ENCODE assay signal across 22 mouse cellular contexts in genomic region chr7:127255965-127256364, GRCm38 (mm10). TPM values are rescaled to one million over a fixed set of nuclear protein-coding genes. Genes with fewer than 3 reads are reported as not detected.
DNase-seq lines count a peak whose midpoint lies in the region; ATAC-seq lines count a peak whose summit lies in the region.
"Had no signal": no experiment of that assay in that cellular context is flagged by ENCODE, and none has a peak within 500 bp of the region (broad histone marks: within the 10 kb centered on the region; RNA-seq: fewer than 3 reads in every experiment).

No protein-coding gene starts in this region.

- intact Hi-C loops in heart, postnatal 25 days (cut with DNase I), result loop anchor here (5.0 kb wide), 1 partner anchor 216 kb away; no protein-coding TSS in a partner anchor

- H3K36me3 ChIP-seq in liver, embryonic 12.5 days, result peaks cover 21% of the 10 kb centered on the region
- peaks cover 20% of the 10 kb centered on the region for H3K36me3 ChIP-seq in liver, embryonic 13.5 days

- no peak overlapping the region; the same call in none of the 2 replicates for H3K9ac ChIP-seq in liver, embryonic 12.5 days
- peak overlapping the region; percentile 82; the same call in 1 of the 2 replicates for H3K9ac ChIP-seq in liver, embryonic 13.5 days
- H3K9ac ChIP-seq: embryonic facial prominence, embryonic 12.5 days; forebrain, embryonic 13.5 days; forebrain, embryonic 15.5 days; forebrain, postnatal 0 days had no signal

- no peaks in the 10 kb centered on the region for H3K9me3 ChIP-seq in liver, embryonic 12.5 days (replicated peaks)
- no peaks in the 10 kb centered on the region for H3K9me3 ChIP-seq in liver, embryonic 13.5 days (replicated peaks)
- H3K9me3 ChIP-seq: embryonic facial prominence, embryonic 10.5 days; embryonic facial prominence, embryonic 12.5 days; forebrain, embryonic 13.5 days; forebrain, embryonic 15.5 days had no signal

- WGBS in liver, embryonic 12.5 days (ENCODE audit: insufficient replicate concordance), result 58% methylated on average over 2 of the region's 2 CpGs
- 19% methylated on average over 2 of the region's 2 CpGs for WGBS in liver, embryonic 13.5 days (ENCODE audit: insufficient replicate concordance)

- H3K4me3 ChIP-seq in liver, embryonic 12.5 days, result no peak overlapping the region
- no peak overlapping the region for H3K4me3 ChIP-seq in liver, embryonic 13.5 days (replicated peaks)
- H3K4me3 ChIP-seq: embryonic facial prominence, embryonic 12.5 days; forebrain, embryonic 13.5 days; forebrain, embryonic 15.5 days had no signal

- peaks cover 65% of the 10 kb centered on the region for H3K4me1 ChIP-seq in liver, embryonic 12.5 days
- peaks cover 73% of the 10 kb centered on the region for H3K4me1 ChIP-seq in liver, embryonic 13.5 days (replicated peaks)

- H3K27ac ChIP-seq in liver, embryonic 12.5 days, result 0 out of 2 replicates have a peak overlapping the region, but pooled peaks have one; percentile 16
- peak overlapping the region; percentile 94; the same call in 1 of the 2 replicates for H3K27ac ChIP-seq in liver, embryonic 13.5 days
- H3K27ac ChIP-seq: embryonic facial prominence, embryonic 10.5 days; embryonic facial prominence, embryonic 12.5 days; forebrain, embryonic 13.5 days; forebrain, embryonic 15.5 days had no signal

- H3K27me3 ChIP-seq in liver, embryonic 12.5 days (replicated peaks), result no peaks in the 10 kb centered on the region
- H3K27me3 ChIP-seq in liver, embryonic 13.5 days, result no peaks in the 10 kb centered on the region
- H3K27me3 ChIP-seq: embryonic facial prominence, embryonic 12.5 days; forebrain, embryonic 13.5 days; forebrain, embryonic 15.5 days; Patski had no signal

- H3K4me2 ChIP-seq in liver, embryonic 12.5 days, result no peak overlapping the region
- H3K4me2 ChIP-seq in liver, embryonic 13.5 days, result no peak overlapping the region
- H3K4me2 ChIP-seq: embryonic facial prominence, embryonic 12.5 days; forebrain, embryonic 13.5 days; forebrain, embryonic 15.5 days had no signal

- peak; percentile 27 for DNase-seq in cerebellum, adult 9-11 months
- no peak for DNase-seq in cerebellum, postnatal 14 days
- DNase-seq in liver, result no peak
- no peak for DNase-seq in liver, embryonic 13.5 days
- no peak for DNase-seq in heart, postnatal 25 days (ENCODE audit: low spot score)
- DNase-seq: adrenal gland, adult 8-10 months; adrenal gland, postnatal 14 days; adrenal gland, postnatal 36 days; B cell, adult 2 months; cerebellum, adult 11-12 months; cerebellum, adult 2 months; cerebellum, postnatal 25 days; forebrain, postnatal 0 days had no signal

- no peak for ATAC-seq in liver, embryonic 12.5 days
- no peak for ATAC-seq in liver, embryonic 13.5 days (ENCODE audit: low read depth)
- no peak for ATAC-seq in granulocyte monocyte progenitor cell, adult 5-6 weeks (replicated peaks; ENCODE audit: poor library complexity, severe bottlenecking)
- ATAC-seq: activated CD4-positive, CD25-positive, alpha-beta regulatory T cell, adult 4 months; CD4-positive, CD25-positive, alpha-beta regulatory T cell, adult 4 months; forebrain, embryonic 13.5 days; forebrain, embryonic 15.5 days; forebrain, postnatal 0 days; Patski had no signal

RNA-seq across cellular contexts. Expression of gene Dctpp1, which starts 4.5 kb away (rescaled TPM):
- polyA plus RNA-seq in liver, embryonic 12.5 days (2016; fragmentation: Nextera tagmentation; extraction: Ambion mirVana), result 163 and 167 TPM in 2 replicates
- 134 and 136 TPM in 2 replicates for polyA plus RNA-seq in liver, embryonic 13.5 days (2015; fragmentation: Nextera tagmentation; extraction: Ambion mirVana)
- 10 to 100 TPM; 46.7 to 47.5 TPM for total RNA-seq in heart, postnatal 25 days (2021)
- total RNA-seq in granulocyte monocyte progenitor cell, adult 5-6 weeks (2014; fragmentation: Nextera tagmentation), result 99.5 and 126 TPM in 2 replicates
- total RNA-seq in granulocyte monocyte progenitor cell, adult 5-6 weeks (2017), result 68.9 and 72.0 TPM in 2 replicates

RNA-seq across cellular contexts. Expression of gene Zfp771, which starts 11.9 kb away (rescaled TPM):
- 30.0 and 31.6 TPM in 2 replicates for polyA plus RNA-seq in liver, embryonic 12.5 days (2016; fragmentation: Nextera tagmentation; extraction: Ambion mirVana)
- 19.0 and 20.6 TPM in 2 replicates for polyA plus RNA-seq in liver, embryonic 13.5 days (2015; fragmentation: Nextera tagmentation; extraction: Ambion mirVana)
- 10 to 100 TPM; 17.1 to 20.9 TPM for total RNA-seq in heart, postnatal 25 days (2021)
- total RNA-seq in granulocyte monocyte progenitor cell, adult 5-6 weeks (2014; fragmentation: Nextera tagmentation), result 4.9 and 7.8 TPM in 2 replicates
- total RNA-seq in granulocyte monocyte progenitor cell, adult 5-6 weeks (2017), result 5.9 and 10.6 TPM in 2 replicates

RNA-seq across cellular contexts. Expression of gene Sephs2, which starts 17.9 kb away (rescaled TPM):
- polyA plus RNA-seq in liver, embryonic 12.5 days (2016; fragmentation: Nextera tagmentation; extraction: Ambion mirVana), result 170 and 172 TPM in 2 replicates
- 138 and 169 TPM in 2 replicates for polyA plus RNA-seq in liver, embryonic 13.5 days (2015; fragmentation: Nextera tagmentation; extraction: Ambion mirVana)
- 10 to 100 TPM; 27.8 to 30.0 TPM for total RNA-seq in heart, postnatal 25 days (2021)
- 63.0 and 70.4 TPM in 2 replicates for total RNA-seq in granulocyte monocyte progenitor cell, adult 5-6 weeks (2014; fragmentation: Nextera tagmentation)
- 158 and 176 TPM in 2 replicates for total RNA-seq in granulocyte monocyte progenitor cell, adult 5-6 weeks (2017)

RNA-seq across cellular contexts. Expression of gene Sept1, which starts 23.0 kb away (rescaled TPM):
- 10.6 and 13.6 TPM in 2 replicates for polyA plus RNA-seq in liver, embryonic 12.5 days (2016; fragmentation: Nextera tagmentation; extraction: Ambion mirVana)
- 9.7 and 9.8 TPM in 2 replicates for polyA plus RNA-seq in liver, embryonic 13.5 days (2015; fragmentation: Nextera tagmentation; extraction: Ambion mirVana)
- total RNA-seq in heart, postnatal 25 days (2021), result 1 to 10 TPM; 3.2 to 6.7 TPM
- 17.1 and 23.3 TPM in 2 replicates for total RNA-seq in granulocyte monocyte progenitor cell, adult 5-6 weeks (2014; fragmentation: Nextera tagmentation)
- 29.1 and 33.3 TPM in 2 replicates for total RNA-seq in granulocyte monocyte progenitor cell, adult 5-6 weeks (2017)

RNA-seq across cellular contexts. Expression of gene Zfp553, which starts 23.1 kb away (rescaled TPM):
- polyA plus RNA-seq in liver, embryonic 12.5 days (2016; fragmentation: Nextera tagmentation; extraction: Ambion mirVana), result 13.7 and 14.2 TPM in 2 replicates
- polyA plus RNA-seq in liver, embryonic 13.5 days (2015; fragmentation: Nextera tagmentation; extraction: Ambion mirVana), result 8.3 and 9.0 TPM in 2 replicates
- 1 to 10 TPM; 6.0 to 7.1 TPM for total RNA-seq in heart, postnatal 25 days (2021)
- total RNA-seq in granulocyte monocyte progenitor cell, adult 5-6 weeks (2014; fragmentation: Nextera tagmentation), result 6.0 and 18.7 TPM in 2 replicates
- 11.4 and 12.0 TPM in 2 replicates for total RNA-seq in granulocyte monocyte progenitor cell, adult 5-6 weeks (2017)
